Mouse (Mus musculus): ENCODE measurements around the gene Pdia6.

DNA sequence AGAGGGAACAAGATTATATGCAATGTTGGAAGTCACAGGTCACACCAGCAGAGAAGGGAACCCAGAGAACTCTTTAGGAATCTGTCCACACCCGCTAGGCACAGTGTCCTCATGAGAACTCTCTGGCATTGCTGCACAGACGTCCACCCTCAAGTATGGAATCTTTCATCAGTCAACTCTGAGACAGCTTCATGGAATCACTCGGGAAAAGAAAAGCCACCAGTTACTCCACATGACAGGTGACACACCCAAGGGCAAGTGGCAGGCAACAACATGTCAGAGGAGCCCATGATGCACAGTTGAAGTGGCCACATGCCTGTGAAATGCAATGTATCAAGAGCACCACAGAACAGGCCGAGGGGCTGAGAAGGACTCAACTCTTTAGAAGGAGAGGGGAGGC lies 51.6 kb downstream of the Pdia6 start:
- TF ChIP-seq POLR2A (IDR thresholded peaks at IDR 0.05; ENCODE audit: borderline replicate concordance, extremely low read depth, insufficient read depth, insufficient read length, poor library complexity, severe bottlenecking) (no peak), CTCF (IDR thresholded peaks at IDR 0.05; ENCODE audit: borderline replicate concordance, extremely low read depth, insufficient read depth, insufficient read length) (no peak)
